Mouse (Mus musculus) liver, embryonic 13.5 days (tissue): ENCODE measurements around the gene Znhit2. TPM values are rescaled to one million over a fixed set of nuclear protein-coding genes. Genes with fewer than 3 reads are reported as not detected.

ENCODE experiments used
- ATAC-seq: fragments of 200-750 bp; cut with Nextera tagmentation; 2 replicates; pipeline ENCODE4 v1.8.0; 2017; ENCODE audit warnings: low read depth, mild to moderate bottlenecking, moderate number of reproducible peaks, moderate library complexity
- DNase-seq: peaks from one replicate; pipeline ENCODE4 v3.0.0; 2022
- H3K27ac ChIP-seq: fragments of 300-500 bp; sonication (generic); 2 replicates; pipeline ENCODE4 v1.5.1; 2015; ENCODE audit warnings: moderate library complexity, mild to moderate bottlenecking, inconsistent platforms
- H3K27me3 ChIP-seq: fragments of 300-500 bp; sonication (generic); 2 replicates; pipeline ENCODE4 v1.6.1; 2015; ENCODE audit warnings: mild to moderate bottlenecking, inconsistent platforms
- H3K36me3 ChIP-seq: fragments of 300-500 bp; sonication (generic); 2 replicates; pipeline ENCODE4 v1.6.1; 2015; ENCODE audit warnings: mild to moderate bottlenecking, inconsistent platforms
- H3K4me1 ChIP-seq: fragments of 300-500 bp; sonication (generic); replicated peaks from 2 replicates; pipeline ENCODE4 v1.6.1; 2015; ENCODE audit warnings: inconsistent platforms
- H3K4me2 ChIP-seq: fragments of 300-500 bp; sonication (generic); 2 replicates; pipeline ENCODE4 v1.6.1; 2015; ENCODE audit warnings: inconsistent platforms, mild to moderate bottlenecking, moderate library complexity
- H3K4me3 ChIP-seq: fragments of 300-500 bp; sonication (generic); replicated peaks from 2 replicates; pipeline ENCODE4 v1.5.1; 2015; ENCODE audit warnings: mild to moderate bottlenecking, inconsistent platforms
- H3K9ac ChIP-seq: fragments of 300-500 bp; sonication (generic); 2 replicates; pipeline ENCODE4 v1.6.1; 2015; ENCODE audit warnings: mild to moderate bottlenecking, inconsistent platforms
- H3K9me3 ChIP-seq: fragments of 300-500 bp; sonication (generic); replicated peaks from 2 replicates; pipeline ENCODE4 v1.6.1; 2016; ENCODE audit warnings: inconsistent platforms
- WGBS: fragments of 180-500 bp; shearing (Covaris S2); methylation state at CpG from one replicate; pipeline ENCODE4 v1.1.7; 2015; ENCODE audit not compliant: insufficient replicate concordance; 5-methylcytosine and 5-hydroxymethylcytosine counted together
- polyA plus RNA-seq: library from polyadenylated mRNA; unstranded; fragments of >200 nt; fragmentation: Nextera tagmentation; extraction: Ambion mirVana; gene quantifications from 2 replicates; pipeline ENCODE4 v1.2.1, GENCODE M21; 2015

The Znhit2 gene
- polyA plus RNA-seq = 22.1 and 23.2 TPM in 2 replicates

GRCm38 (mm10) chr19:6061021-6061533 lies at the start of gene Znhit2:
TSS of gene Znhit2 (plus strand) at chr19:6061192.
- WGBS = under 1% methylated on average over 58 of the region's 58 CpGs
- DNase-seq (peak; percentile 87), ATAC-seq (peak; percentile 74)
- Histone ChIP-seq H3K4me3 (peak within 1 kb of the TSS; percentile 81), H3K9ac (peak within 1 kb of the TSS; percentile 93), H3K27ac (peak within 1 kb of the TSS; percentile 96), H3K4me1 (peaks cover 60% of the 10 kb centered on the region), H3K36me3 (peaks cover 22% of the 10 kb centered on the region), H3K4me2 (peak within 1 kb of the TSS; percentile 100), H3K27me3 (no peaks in the 10 kb centered on the region), H3K9me3 (no peaks in the 10 kb centered on the region)

GRCm38 (mm10) chr19:6013691-6014090 lies 47.3 kb upstream of the Znhit2 start:
- DNase-seq (no peak), ATAC-seq (no peak)
- Histone ChIP-seq H3K27me3 (no peaks in the 10 kb centered on the region), H3K9me3 (no peaks in the 10 kb centered on the region), H3K9ac (peak overlapping the region; percentile 89), H3K4me1 (peaks cover 77% of the 10 kb centered on the region), H3K4me2 (peak overlapping the region; percentile 98), H3K27ac (peak overlapping the region; percentile 97), H3K36me3 (peaks cover 47% of the 10 kb centered on the region), H3K4me3 (peak overlapping the region; percentile 80)
- 75% methylated on average over 10 of the region's 10 CpGs for WGBS

- peak; percentile 95 for ATAC-seq
- Histone ChIP-seq H3K36me3 (peaks cover 36% of the 10 kb centered on the region), H3K9ac (peak overlapping the region; percentile 89), H3K4me2 (peak overlapping the region; percentile 98), H3K27ac (peak overlapping the region; percentile 97), H3K4me3 (peak overlapping the region; percentile 80), H3K27me3 (no peaks in the 10 kb centered on the region), H3K9me3 (no peaks in the 10 kb centered on the region), H3K4me1 (peaks cover 88% of the 10 kb centered on the region)
- DNase-seq = peak; percentile 76
- WGBS = 1% methylated on average over 16 of the region's 18 CpGs
These were observed 45.9 kb upstream of the Znhit2 start for GRCm38 (mm10) chr19:6014991-6015510.

- 3% methylated on average over 40 of the region's 40 CpGs for WGBS
- ATAC-seq (peak; percentile 73), DNase-seq (peak; percentile 77)
These were observed 45.3 kb upstream of the Znhit2 start, which contains the start of gene Capn1 for GRCm38 (mm10) chr19:6015511-6016315. TSS of gene Capn1 (minus strand) at chr19:6015897.

GRCm38 (mm10) chr19:6016532-6016931 lies 44.5 kb upstream of the Znhit2 start:
- peak overlapping the region; percentile 97 for H3K27ac ChIP-seq
- 54% methylated on average over 7 of the region's 7 CpGs for WGBS
- H3K9ac ChIP-seq = peak overlapping the region; percentile 89

More at GRCm38 (mm10) chr19:6015511-6016315, 45.3 kb upstream of the Znhit2 start, which contains the start of gene Capn1:
- H3K4me2 ChIP-seq = peak within 1 kb of the TSS; percentile 98
- H3K36me3 ChIP-seq = peaks cover 29% of the 10 kb centered on the region
- peak within 1 kb of the TSS; percentile 80 for H3K4me3 ChIP-seq
- H3K27ac ChIP-seq = peak within 1 kb of the TSS; percentile 97
- no peaks in the 10 kb centered on the region for H3K27me3 ChIP-seq
- H3K9ac ChIP-seq = peak within 1 kb of the TSS; percentile 89
- H3K4me1 ChIP-seq = peaks cover 89% of the 10 kb centered on the region
- no peaks in the 10 kb centered on the region for H3K9me3 ChIP-seq

GRCm38 (mm10) chr19:6018142-6019089 lies 42.6 kb upstream of the Znhit2 start:
- Histone ChIP-seq H3K27ac (peak overlapping the region; percentile 75), H3K4me3 (peak overlapping the region; percentile 39), H3K36me3 (peaks cover 8% of the 10 kb centered on the region), H3K9me3 (no peaks in the 10 kb centered on the region), H3K27me3 (no peaks in the 10 kb centered on the region), H3K4me1 (peaks cover 63% of the 10 kb centered on the region), H3K4me2 (peak overlapping the region; percentile 52), H3K9ac (peak overlapping the region; percentile 44; the same call in 1 of the 2 replicates)
- ATAC-seq (peak; percentile 37; the same call in 1 of the 2 replicates), DNase-seq (peak; percentile 82)
- WGBS = 18% methylated on average over 15 of the region's 15 CpGs

More at GRCm38 (mm10) chr19:6016532-6016931, 44.5 kb upstream of the Znhit2 start:
- Histone ChIP-seq H3K36me3 (peaks cover 21% of the 10 kb centered on the region), H3K27me3 (no peaks in the 10 kb centered on the region), H3K4me2 (peak overlapping the region; percentile 98), H3K4me3 (peak overlapping the region; percentile 80), H3K4me1 (peaks cover 81% of the 10 kb centered on the region), H3K9me3 (no peaks in the 10 kb centered on the region)
- no peak for DNase-seq
- no peak for ATAC-seq

- H3K4me1 ChIP-seq = peaks cover 48% of the 10 kb centered on the region
These were observed 40.7 kb upstream of the Znhit2 start for GRCm38 (mm10) chr19:6020276-6020675.

GRCm38 (mm10) chr19:6023059-6023458 lies 37.9 kb upstream of the Znhit2 start:
- no peaks in the 10 kb centered on the region for H3K9me3 ChIP-seq
- H3K27me3 ChIP-seq = no peaks in the 10 kb centered on the region; the same call in 1 of the 2 replicates
- no peak overlapping the region for H3K9ac ChIP-seq
- H3K36me3 ChIP-seq = no peaks in the 10 kb centered on the region
- no peak overlapping the region for H3K27ac ChIP-seq
- H3K4me3 ChIP-seq = no peak overlapping the region
- peaks cover 20% of the 10 kb centered on the region for H3K4me1 ChIP-seq
- no peak overlapping the region for H3K4me2 ChIP-seq
- no peak for ATAC-seq
- 70% methylated on average over 8 of the region's 8 CpGs for WGBS
- DNase-seq = no peak

More at GRCm38 (mm10) chr19:6020276-6020675, 40.7 kb upstream of the Znhit2 start:
- H3K9ac ChIP-seq = no peak overlapping the region; the same call in 1 of the 2 replicates
- no peak for ATAC-seq
- WGBS = 38% methylated on average over 3 of the region's 3 CpGs
- H3K27ac ChIP-seq = no peak overlapping the region
- H3K4me2 ChIP-seq = no peak overlapping the region
- no peak for DNase-seq
- no peaks in the 10 kb centered on the region for H3K27me3 ChIP-seq
- no peak overlapping the region for H3K4me3 ChIP-seq
- H3K36me3 ChIP-seq = no peaks in the 10 kb centered on the region
- H3K9me3 ChIP-seq = no peaks in the 10 kb centered on the region

- Histone ChIP-seq H3K4me1 (peaks cover 11% of the 10 kb centered on the region), H3K4me3 (no peak overlapping the region), H3K27ac (no peak overlapping the region), H3K4me2 (no peak overlapping the region), H3K36me3 (no peaks in the 10 kb centered on the region), H3K9ac (no peak overlapping the region), H3K9me3 (no peaks in the 10 kb centered on the region), H3K27me3 (no peaks in the 10 kb centered on the region; the same call in 1 of the 2 replicates)
- DNase-seq (no peak), ATAC-seq (no peak)
- WGBS = 65% methylated on average over 7 of the region's 7 CpGs
These were observed 37.1 kb upstream of the Znhit2 start for GRCm38 (mm10) chr19:6023930-6024329.

GRCm38 (mm10) chr19:6028991-6029390 lies 32.0 kb upstream of the Znhit2 start:
- Histone ChIP-seq H3K36me3 (no peaks in the 10 kb centered on the region), H3K9ac (no peak overlapping the region), H3K27me3 (peaks cover 6% of the 10 kb centered on the region; the same call in 1 of the 2 replicates), H3K4me3 (no peak overlapping the region), H3K9me3 (no peaks in the 10 kb centered on the region), H3K27ac (no peak overlapping the region), H3K4me2 (no peak overlapping the region), H3K4me1 (peaks cover 13% of the 10 kb centered on the region)
- no peak for DNase-seq
- 64% methylated on average over 6 of the region's 6 CpGs for WGBS
- no peak for ATAC-seq
